Mouse (Mus musculus) stomach, embryonic 16.5 days (tissue): ENCODE measurements around the gene Vpreb3. TPM values are rescaled to one million over a fixed set of nuclear protein-coding genes. Genes with fewer than 3 reads are reported as not detected.
A peak's percentile ranks its signal among the peaks of the same experiment; 100 is the strongest.

Experiments used
- ATAC-seq: fragments of 200-750 bp; cut with Nextera tagmentation; 2 replicates; pipeline ENCODE4 v1.8.0; 2017; ENCODE audit warnings: moderate number of reproducible peaks, moderate TSS enrichment; ENCODE audit not compliant: insufficient read depth, low FRiP score
- H3K27ac ChIP-seq: fragments of 300-500 bp; sonication (generic); 2 replicates; pipeline ENCODE4 v1.5.1; 2014; ENCODE audit warnings: low read length
- H3K27me3 ChIP-seq: fragments of 300-500 bp; sonication (generic); 2 replicates; pipeline ENCODE4 v1.6.1; 2014; ENCODE audit warnings: low read length, control low read depth, mixed read lengths; ENCODE audit not compliant: control insufficient read depth, insufficient read depth
- H3K36me3 ChIP-seq: fragments of 300-500 bp; sonication (generic); 2 replicates; pipeline ENCODE4 v1.6.1; 2014; ENCODE audit warnings: low read length; ENCODE audit not compliant: control insufficient read depth, insufficient read depth
- H3K4me1 ChIP-seq: fragments of 300-500 bp; sonication (generic); 2 replicates; pipeline ENCODE4 v1.6.1; 2014; ENCODE audit warnings: low read length, control low read depth, mixed read lengths; ENCODE audit not compliant: control insufficient read depth, insufficient read depth
- H3K4me2 ChIP-seq: fragments of 300-500 bp; sonication (generic); 2 replicates; pipeline ENCODE4 v1.6.1; 2014; ENCODE audit warnings: low read depth, low read length, mixed read lengths
- H3K4me3 ChIP-seq: fragments of 300-500 bp; sonication (generic); replicated peaks from 2 replicates; pipeline ENCODE4 v1.5.1; 2014; ENCODE audit warnings: mild to moderate bottlenecking, low read length
- H3K9ac ChIP-seq: fragments of 300-500 bp; sonication (generic); 2 replicates; pipeline ENCODE4 v1.6.1; 2014; ENCODE audit warnings: low read length
- H3K9me3 ChIP-seq: fragments of 300-500 bp; sonication (generic); replicated peaks from 2 replicates; pipeline ENCODE4 v1.6.1; 2016; ENCODE audit warnings: low read length, control low read depth; ENCODE audit not compliant: control insufficient read depth
- WGBS: fragments of 180-500 bp; shearing (Covaris S2); extraction: QIAGEN DNeasy Blood & Tissue Kit; methylation state at CpG from one replicate; pipeline ENCODE4 v1.1.7; 2014; 5-methylcytosine and 5-hydroxymethylcytosine counted together
- polyA plus RNA-seq: library from polyadenylated mRNA; unstranded; fragments of >200 nt; fragmentation: Nextera tagmentation; extraction: Ambion mirVana; gene quantifications from 2 replicates; pipeline ENCODE4 v1.2.1, GENCODE M21; 2015

Gene Vpreb3
- polyA plus RNA-seq: 1.9 and 2.1 TPM in 2 replicates

DNA sequence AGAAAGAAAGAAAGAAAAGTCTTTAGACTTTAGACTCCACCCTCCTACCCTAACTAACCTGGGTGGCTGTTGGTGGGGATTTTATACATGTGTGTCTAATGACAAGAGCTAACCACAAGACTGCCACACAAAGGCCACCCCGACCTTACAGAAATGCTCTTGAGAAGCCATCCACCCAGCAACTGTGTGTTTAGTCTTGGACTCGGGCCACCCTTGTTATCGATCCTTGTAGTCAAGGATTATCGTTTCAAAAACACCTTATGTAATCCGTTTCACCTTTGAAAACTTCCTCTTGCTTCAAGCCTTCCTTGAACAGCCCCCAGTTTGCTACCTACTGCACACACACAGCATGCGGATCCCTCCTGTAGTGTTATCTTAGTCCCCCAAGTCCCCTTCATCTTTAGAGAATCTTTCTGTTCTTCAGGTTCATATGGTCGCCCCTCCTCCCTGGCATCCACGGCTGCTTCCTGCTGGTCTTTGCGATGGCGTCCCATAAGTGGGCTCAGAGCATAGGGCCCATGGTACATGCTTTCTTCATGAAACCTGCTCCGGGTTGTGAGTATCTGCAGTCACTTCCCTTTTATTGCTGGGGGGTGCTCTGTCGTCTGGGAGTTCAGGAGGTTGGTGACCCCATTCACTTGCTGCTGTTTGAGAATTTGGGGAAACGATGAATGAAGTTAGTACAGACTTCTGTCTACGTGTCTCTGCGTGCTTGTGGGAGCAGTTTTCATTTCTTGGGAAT lies at the start of gene Vpreb3:
Gene Vpreb3, plus strand, starts transcription at position 322 of the 742 bp plus-strand sequence.
- Histone ChIP-seq H3K27ac (peak within 1 kb of the TSS; percentile 73), H3K9me3 (no peaks in the 10 kb centered on the region), H3K9ac (no peak within 1 kb of the TSS), H3K4me2 (0 out of 2 replicates have a peak within 1 kb of the TSS, but pooled peaks have one; percentile 6), H3K4me1 (peaks cover 7% of the 10 kb centered on the region), H3K4me3 (no peak within 1 kb of the TSS), H3K36me3 (no peaks in the 10 kb centered on the region), H3K27me3 (no peaks in the 10 kb centered on the region)
- 74% methylated on average over 15 of the region's 15 CpGs for WGBS
- ATAC-seq: no peak

DNA sequence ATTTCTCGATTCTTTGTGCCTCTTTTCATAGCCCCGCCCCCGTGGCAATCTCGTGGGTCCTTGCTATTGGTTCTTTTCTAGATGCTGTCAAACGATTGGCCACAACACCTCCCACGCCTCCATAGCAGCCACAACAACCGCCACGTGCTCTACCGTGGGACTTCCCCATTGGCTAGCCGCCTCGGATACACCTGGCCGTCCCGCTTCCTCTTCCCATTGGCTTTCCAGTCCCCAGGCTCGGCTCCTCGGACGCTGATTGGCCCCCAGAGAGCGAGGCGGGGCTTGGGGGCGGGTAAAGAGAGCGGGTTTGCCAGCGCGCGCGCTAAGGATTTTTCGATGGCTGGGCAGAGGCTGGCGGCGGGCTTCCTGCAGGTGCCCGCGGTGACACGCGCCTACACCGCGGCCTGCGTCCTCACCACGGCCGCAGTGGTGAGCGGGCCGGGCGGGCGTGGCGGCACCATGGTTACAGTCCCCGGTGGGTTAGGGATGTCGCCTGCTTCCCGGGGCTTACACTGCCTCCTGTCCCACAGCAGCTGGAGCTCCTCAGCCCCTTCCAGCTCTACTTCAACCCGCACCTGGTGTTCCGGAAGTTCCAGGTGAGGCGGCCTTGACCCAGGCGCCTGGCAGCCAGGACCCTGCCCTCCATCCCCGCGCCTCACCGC lies 49.6 kb upstream of the Vpreb3 start, which contains the start of gene Derl3:
Gene Derl3, plus strand, starts transcription at position 325 of the 662 bp plus-strand sequence.
- Histone ChIP-seq H3K4me3 (peak within 1 kb of the TSS; percentile 47), H3K4me2 (peak within 1 kb of the TSS; percentile 88), H3K27me3 (no peaks in the 10 kb centered on the region), H3K9ac (peak within 1 kb of the TSS; percentile 54), H3K27ac (no peak within 1 kb of the TSS), H3K36me3 (peaks cover 9% of the 10 kb centered on the region), H3K4me1 (peaks cover 20% of the 10 kb centered on the region), H3K9me3 (no peaks in the 10 kb centered on the region)
- WGBS: 2% methylated on average over 51 of the region's 51 CpGs
- peak; percentile 98 for ATAC-seq

DNA sequence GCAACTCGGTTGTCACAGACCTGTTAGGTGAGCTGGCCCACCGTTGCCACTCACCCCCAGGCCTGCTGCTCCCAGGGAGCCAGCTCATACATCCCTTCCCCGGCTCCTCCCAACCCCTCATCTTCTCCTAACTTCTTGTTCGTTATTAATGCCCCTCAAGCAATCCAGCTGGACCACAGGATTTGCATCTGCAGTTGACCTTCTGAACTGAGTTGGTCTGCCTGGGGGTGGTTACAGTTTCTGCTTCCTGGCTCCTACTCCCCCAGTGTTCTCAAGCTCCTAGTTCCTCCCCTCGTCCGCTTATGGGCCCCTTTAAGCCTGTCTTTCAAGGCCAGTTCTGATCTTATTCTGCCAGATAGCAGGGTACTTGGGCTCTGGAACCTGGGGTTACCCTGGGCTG lies 48.3 kb upstream of the Vpreb3 start:
- no peaks in the 10 kb centered on the region for H3K27me3 ChIP-seq
- H3K4me2 ChIP-seq: no peak overlapping the region
- no peak overlapping the region for H3K27ac ChIP-seq
- ATAC-seq: no peak
- peaks cover 17% of the 10 kb centered on the region for H3K4me1 ChIP-seq
- peaks cover 9% of the 10 kb centered on the region for H3K36me3 ChIP-seq
- H3K9ac ChIP-seq: no peak overlapping the region
- no peaks in the 10 kb centered on the region for H3K9me3 ChIP-seq
- 69% methylated on average over 6 of the region's 6 CpGs for WGBS
- no peak overlapping the region for H3K4me3 ChIP-seq

DNA sequence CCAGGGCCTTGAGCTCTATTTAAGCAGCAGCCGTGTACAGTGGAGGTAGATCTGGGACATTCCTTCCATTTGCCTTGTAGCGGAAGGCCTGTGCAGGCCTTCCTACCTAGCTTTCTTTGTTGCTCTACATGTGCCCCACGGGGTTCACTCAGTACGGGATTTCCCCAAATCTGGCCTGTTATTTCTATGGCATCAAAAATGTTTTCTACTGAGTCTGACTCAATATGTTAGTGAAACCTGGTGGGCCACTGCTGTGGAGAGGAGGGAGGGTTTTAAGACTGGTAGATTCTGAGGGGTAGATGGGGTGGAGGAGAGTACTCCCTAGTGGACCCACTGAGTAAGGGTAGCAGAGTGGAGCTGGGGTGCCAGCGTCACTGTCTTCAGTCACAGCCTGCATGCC lies 47.1 kb upstream of the Vpreb3 start:
- H3K4me1 ChIP-seq: peaks cover 15% of the 10 kb centered on the region
- 92% methylated on average over 5 of the region's 5 CpGs for WGBS
- peaks cover 9% of the 10 kb centered on the region for H3K36me3 ChIP-seq
- no peak overlapping the region for H3K4me3 ChIP-seq
- no peaks in the 10 kb centered on the region for H3K27me3 ChIP-seq
- no peak overlapping the region for H3K4me2 ChIP-seq
- H3K27ac ChIP-seq: no peak overlapping the region
- ATAC-seq: no peak
- H3K9me3 ChIP-seq: no peaks in the 10 kb centered on the region
- no peak overlapping the region for H3K9ac ChIP-seq

DNA sequence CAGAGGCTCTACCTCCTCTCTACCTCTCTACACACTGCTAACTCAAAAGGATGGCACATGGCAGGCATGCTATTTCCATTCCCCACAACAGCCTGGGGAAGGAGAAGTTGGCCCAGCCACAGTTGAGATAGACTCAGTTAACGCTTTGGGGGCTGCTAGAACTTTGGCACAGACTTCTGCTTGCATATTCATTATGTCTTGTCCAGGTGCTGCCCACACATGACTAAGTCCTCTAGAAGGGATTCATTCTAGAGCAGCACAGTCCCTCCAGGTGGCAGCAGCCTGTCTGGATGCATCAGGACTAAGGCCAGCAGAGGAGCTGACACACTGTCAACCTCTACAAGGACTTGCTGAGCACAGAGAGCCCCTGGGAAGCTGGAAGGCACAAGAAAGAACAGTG lies 46.6 kb upstream of the Vpreb3 start:
- Histone ChIP-seq H3K36me3 (peaks cover 9% of the 10 kb centered on the region), H3K9ac (no peak overlapping the region), H3K4me1 (peaks cover 15% of the 10 kb centered on the region), H3K27me3 (no peaks in the 10 kb centered on the region), H3K4me3 (no peak overlapping the region), H3K9me3 (no peaks in the 10 kb centered on the region), H3K4me2 (no peak overlapping the region), H3K27ac (no peak overlapping the region)
- ATAC-seq: no peak
- WGBS: 86% methylated on average over 1 of the region's 1 CpGs

DNA sequence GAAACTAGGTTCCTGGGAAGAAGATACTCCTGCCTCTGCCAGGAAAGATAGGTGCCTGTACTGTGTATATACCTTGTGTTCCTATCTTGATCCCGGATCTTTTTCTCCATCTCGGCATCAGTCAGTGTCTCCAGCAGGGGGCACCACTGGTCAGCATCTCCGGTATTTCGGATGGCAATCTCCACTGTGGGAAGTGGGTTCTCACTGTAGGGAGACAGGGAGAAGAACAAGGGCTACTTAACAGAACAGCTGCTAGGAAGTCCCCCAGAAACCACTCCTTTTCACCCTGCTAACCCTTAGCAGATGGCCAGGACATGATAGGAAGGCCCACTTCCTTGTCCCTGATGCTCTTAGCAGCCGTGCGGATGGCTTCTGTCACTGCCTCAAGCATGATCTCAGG lies 45.5 kb upstream of the Vpreb3 start:
- Histone ChIP-seq H3K36me3 (peaks cover 17% of the 10 kb centered on the region), H3K4me2 (no peak overlapping the region), H3K4me1 (peaks cover 15% of the 10 kb centered on the region), H3K27ac (no peak overlapping the region), H3K9ac (no peak overlapping the region), H3K27me3 (no peaks in the 10 kb centered on the region), H3K4me3 (no peak overlapping the region), H3K9me3 (no peaks in the 10 kb centered on the region)
- no peak for ATAC-seq
- 37% methylated on average over 6 of the region's 6 CpGs for WGBS

DNA sequence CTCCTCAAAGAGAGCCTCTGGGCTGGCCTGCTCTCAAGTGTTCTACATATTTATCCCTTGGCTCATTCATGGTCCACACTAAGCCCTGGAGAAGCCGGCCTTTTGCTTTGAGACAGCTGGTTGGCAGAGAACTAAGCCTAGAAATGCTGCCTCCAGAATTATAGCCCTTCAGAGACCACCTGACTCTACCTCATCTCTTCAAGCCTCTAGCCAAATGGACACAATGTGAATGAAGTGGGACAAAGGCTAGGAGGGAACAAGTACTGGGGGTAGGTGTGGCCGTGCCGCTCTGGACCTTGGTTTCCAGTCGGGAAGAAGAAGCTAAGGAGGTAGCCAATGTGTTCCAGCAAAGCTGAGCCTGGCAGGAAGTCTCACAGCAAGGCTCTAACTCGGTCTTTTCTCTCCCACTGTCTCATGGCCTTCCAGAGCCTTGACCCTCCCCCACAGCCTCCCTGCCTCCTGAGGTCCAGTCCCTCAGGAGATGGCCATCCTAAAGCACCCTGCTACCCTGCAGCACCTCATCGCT lies 44.8 kb upstream of the Vpreb3 start:
- H3K36me3 ChIP-seq: peaks cover 24% of the 10 kb centered on the region
- H3K4me3 ChIP-seq: no peak overlapping the region
- peaks cover 15% of the 10 kb centered on the region for H3K4me1 ChIP-seq
- no peak for ATAC-seq
- no peaks in the 10 kb centered on the region for H3K27me3 ChIP-seq
- H3K9me3 ChIP-seq: no peaks in the 10 kb centered on the region
- no peak overlapping the region; the same call in 1 of the 2 replicates for H3K9ac ChIP-seq
- H3K4me2 ChIP-seq: no peak overlapping the region
- H3K27ac ChIP-seq: peak overlapping the region; percentile 26; the same call in 1 of the 2 replicates
- WGBS: 75% methylated on average over 6 of the region's 6 CpGs

DNA sequence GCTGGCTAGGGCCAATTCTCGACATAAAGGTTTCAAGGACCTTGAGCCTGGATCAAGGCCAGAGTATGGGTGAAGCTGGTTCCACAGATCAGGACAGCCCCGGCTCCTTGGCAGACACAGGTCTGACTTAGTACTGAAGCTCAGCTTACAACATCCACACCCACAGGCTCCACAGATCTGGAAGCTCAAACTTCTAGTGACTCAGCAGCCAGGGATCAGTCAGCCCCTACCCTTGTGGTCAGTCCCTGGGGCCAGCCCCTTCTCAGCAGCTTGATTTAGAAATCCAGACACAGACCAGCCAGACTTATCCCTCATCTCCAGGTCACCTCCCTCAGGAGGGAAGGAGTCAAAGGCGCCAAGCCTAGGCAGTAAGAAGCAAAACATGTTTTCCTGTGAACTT lies 44.0 kb upstream of the Vpreb3 start:
- Histone ChIP-seq H3K27me3 (no peaks in the 10 kb centered on the region), H3K36me3 (peaks cover 25% of the 10 kb centered on the region), H3K9me3 (no peaks in the 10 kb centered on the region), H3K9ac (no peak overlapping the region), H3K4me3 (no peak overlapping the region), H3K27ac (peak overlapping the region; percentile 26; the same call in 1 of the 2 replicates), H3K4me2 (no peak overlapping the region), H3K4me1 (peaks cover 9% of the 10 kb centered on the region)
- no peak; the same call in 1 of the 2 replicates for ATAC-seq
- 45% methylated on average over 3 of the region's 3 CpGs for WGBS

DNA sequence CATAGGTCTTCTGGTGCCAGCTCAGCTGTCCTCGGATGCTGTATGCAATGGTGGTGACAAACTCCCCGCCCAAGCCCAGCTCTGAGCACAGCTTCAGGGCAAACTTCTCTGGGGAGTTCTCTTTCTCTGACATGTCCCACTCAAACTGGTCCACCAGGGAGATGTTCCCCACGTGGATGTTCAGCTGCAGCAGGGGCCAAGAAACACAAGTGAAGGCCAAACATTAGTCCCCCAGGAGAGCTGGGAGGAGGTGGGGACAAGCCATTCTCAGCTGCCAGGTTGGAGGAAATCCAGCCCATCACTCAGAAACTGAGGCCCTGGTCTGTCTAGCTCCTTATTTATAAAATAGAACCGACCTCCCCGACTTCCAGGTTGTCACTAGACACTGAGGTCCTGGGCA lies 38.5 kb upstream of the Vpreb3 start:
- Histone ChIP-seq H3K36me3 (peaks cover 28% of the 10 kb centered on the region; the same call in 1 of the 2 replicates), H3K9ac (no peak overlapping the region), H3K4me2 (no peak overlapping the region), H3K4me3 (no peak overlapping the region), H3K27me3 (no peaks in the 10 kb centered on the region), H3K27ac (no peak overlapping the region), H3K9me3 (no peaks in the 10 kb centered on the region), H3K4me1 (no peaks in the 10 kb centered on the region)
- no peak for ATAC-seq
- WGBS: 85% methylated on average over 5 of the region's 5 CpGs
